Mouse (Mus musculus): ENCODE data around the gene Ttc32.

GRCm38 (mm10) chr12:9029506-9029887 is 300 bp upstream of the Ttc32 start:
- TF ChIP-seq E2F4 (IDR thresholded peaks at IDR 0.05; ENCODE audit: insufficient replicate concordance, low read depth, low read length) = no peak
- TF ChIP-seq POLR2A (IDR thresholded peaks at IDR 0.05; ENCODE audit: low read depth, low read length) = no peak
- peak in 1 of 2 experiments; percentile 13; a peak in 1 of 4 replicates for TF ChIP-seq CTCF (conservative IDR thresholded peaks at IDR 0.05 in 1 of 2, IDR thresholded peaks at IDR 0.05 in 1 of 2; ENCODE audit: low read depth in 2 of 2, low read length in 2 of 2)
- no peak for TF ChIP-seq TCF12 (IDR thresholded peaks at IDR 0.05; ENCODE audit: low read depth, low read length)
- no peak for TF ChIP-seq TBP (conservative IDR thresholded peaks at IDR 0.05; ENCODE audit: low read depth, low read length)
- TF ChIP-seq SMC3 (IDR thresholded peaks at IDR 0.05; ENCODE audit: low read depth, low read length) = no peak
- TF ChIP-seq USF1 (IDR thresholded peaks at IDR 0.05; ENCODE audit: low read depth, low read length) = no peak

All from CH12.LX (cell line).